Mouse (Mus musculus) hindbrain, embryonic 14.5 days (tissue): ENCODE data around the gene Serpinb7. TPM values are rescaled to one million over a fixed set of nuclear protein-coding genes. Genes with fewer than 3 reads are reported as not detected.

ENCODE experiments used
- ATAC-seq: fragments of 200-750 bp; cut with Nextera tagmentation; 2 replicates; pipeline ENCODE4 v1.8.0; 2017; ENCODE audit warnings: moderate number of reproducible peaks, mild to moderate bottlenecking, moderate TSS enrichment, moderate library complexity; ENCODE audit not compliant: low FRiP score
- DNase-seq: peaks from one replicate; pipeline ENCODE4 v3.0.0-alpha.2; 2015; ENCODE audit warnings: low spot score
- H3K27ac ChIP-seq: fragments of 300-500 bp; sonication (generic); 2 replicates; pipeline ENCODE4 v1.5.1; 2014; ENCODE audit warnings: mild to moderate bottlenecking, moderate library complexity
- H3K27me3 ChIP-seq: fragments of 300-500 bp; sonication (generic); 2 replicates; pipeline ENCODE4 v1.6.1; 2014; ENCODE audit warnings: mild to moderate bottlenecking, low read length, mixed read lengths; ENCODE audit not compliant: control insufficient read depth, insufficient read depth
- H3K36me3 ChIP-seq: fragments of 300-500 bp; sonication (generic); replicated peaks from 2 replicates; pipeline ENCODE4 v1.6.1; 2014; ENCODE audit not compliant: control insufficient read depth, insufficient read depth
- H3K4me1 ChIP-seq: fragments of 300-500 bp; sonication (generic); replicated peaks from 2 replicates; pipeline ENCODE4 v1.6.1; 2014; ENCODE audit warnings: antibody characterized with exemption, low read length, mixed read lengths; ENCODE audit not compliant: control insufficient read depth, insufficient read depth
- H3K4me2 ChIP-seq: fragments of 300-500 bp; sonication (generic); replicated peaks from 2 replicates; pipeline ENCODE4 v1.6.1; 2014; ENCODE audit warnings: mild to moderate bottlenecking, moderate library complexity
- H3K4me3 ChIP-seq: fragments of 300-500 bp; sonication (generic); replicated peaks from 2 replicates; pipeline ENCODE4 v1.5.1; 2014; ENCODE audit warnings: mild to moderate bottlenecking, low read length
- H3K9ac ChIP-seq: fragments of 300-500 bp; sonication (generic); 2 replicates; pipeline ENCODE4 v1.6.1; 2014
- H3K9me3 ChIP-seq: fragments of 300-500 bp; sonication (generic); 2 replicates; pipeline ENCODE4 v1.6.1; 2016; ENCODE audit warnings: low read length; ENCODE audit not compliant: control insufficient read depth
- WGBS: fragments of 180-500 bp; shearing (Covaris S2); extraction: QIAGEN DNeasy Blood & Tissue Kit; methylation state at CpG from one replicate; pipeline ENCODE4 v1.1.7; 2014; 5-methylcytosine and 5-hydroxymethylcytosine counted together
- polyA plus RNA-seq: library from polyadenylated mRNA; unstranded; fragments of >200 nt; fragmentation: Nextera tagmentation; extraction: Ambion mirVana; gene quantifications from 2 replicates; pipeline ENCODE4 v1.2.1, GENCODE M21; 2014

Serpinb7 gene
- polyA plus RNA-seq, 1 experiment from 2014 or later = not detected

- WGBS = 74% methylated on average over 5 of the region's 5 CpGs
- ATAC-seq = no peak
- H3K36me3 ChIP-seq = no peaks in the 10 kb centered on the region
Observed at GRCm38 (mm10) chr1:107445352-107445751, 45.9 kb downstream of the Serpinb7 start.

GRCm38 (mm10) chr1:107447228-107447931 is 47.9 kb downstream of the Serpinb7 start:
- no peak for ATAC-seq
- no peak overlapping the region for H3K27ac ChIP-seq
- no peaks in the 10 kb centered on the region for H3K4me1 ChIP-seq
- H3K27me3 ChIP-seq = no peaks in the 10 kb centered on the region
- no peaks in the 10 kb centered on the region for H3K9me3 ChIP-seq
- H3K36me3 ChIP-seq = no peaks in the 10 kb centered on the region
- WGBS = 86% methylated on average over 3 of the region's 3 CpGs
- H3K9ac ChIP-seq = no peak overlapping the region
- no peak for DNase-seq
- no peak overlapping the region for H3K4me2 ChIP-seq
- H3K4me3 ChIP-seq = no peak overlapping the region

More at GRCm38 (mm10) chr1:107445352-107445751, 45.9 kb downstream of the Serpinb7 start:
- Histone ChIP-seq H3K4me3 (no peak overlapping the region), H3K4me1 (no peaks in the 10 kb centered on the region), H3K9ac (no peak overlapping the region), H3K27ac (no peak overlapping the region), H3K27me3 (no peaks in the 10 kb centered on the region), H3K4me2 (no peak overlapping the region), H3K9me3 (no peaks in the 10 kb centered on the region)
- DNase-seq = no peak

- H3K4me1 ChIP-seq = no peaks in the 10 kb centered on the region
- no peaks in the 10 kb centered on the region for H3K36me3 ChIP-seq
- H3K4me3 ChIP-seq = no peak overlapping the region
- H3K27ac ChIP-seq = no peak overlapping the region
- H3K9ac ChIP-seq = no peak overlapping the region
- H3K9me3 ChIP-seq = no peaks in the 10 kb centered on the region
- no peak overlapping the region for H3K4me2 ChIP-seq
- no peak for ATAC-seq
- DNase-seq = no peak
- no peaks in the 10 kb centered on the region for H3K27me3 ChIP-seq
Observed at GRCm38 (mm10) chr1:107479909-107480308, 80.5 kb downstream of the Serpinb7 start.

GRCm38 (mm10) chr1:107481452-107481851 is 82.0 kb downstream of the Serpinb7 start:
- Histone ChIP-seq H3K9ac (no peak overlapping the region), H3K4me3 (no peak overlapping the region), H3K27me3 (no peaks in the 10 kb centered on the region), H3K9me3 (no peaks in the 10 kb centered on the region), H3K4me1 (no peaks in the 10 kb centered on the region), H3K27ac (no peak overlapping the region), H3K36me3 (no peaks in the 10 kb centered on the region), H3K4me2 (peak overlapping the region; percentile 39)
- DNase-seq (peak; percentile 92), ATAC-seq (peak; percentile 88)
- WGBS = 30% methylated on average over 11 of the region's 11 CpGs

GRCm38 (mm10) chr1:107489577-107489976 is 90.1 kb downstream of the Serpinb7 start:
- Histone ChIP-seq H3K27me3 (no peaks in the 10 kb centered on the region), H3K27ac (no peak overlapping the region), H3K9me3 (no peaks in the 10 kb centered on the region), H3K4me1 (no peaks in the 10 kb centered on the region), H3K4me3 (no peak overlapping the region), H3K9ac (no peak overlapping the region), H3K36me3 (no peaks in the 10 kb centered on the region), H3K4me2 (no peak overlapping the region)
- DNase-seq (no peak), ATAC-seq (no peak)
- WGBS = 79% methylated on average over 8 of the region's 8 CpGs

- DNase-seq (no peak), ATAC-seq (no peak)
- Histone ChIP-seq H3K36me3 (no peaks in the 10 kb centered on the region), H3K4me3 (no peak overlapping the region), H3K27me3 (no peaks in the 10 kb centered on the region), H3K27ac (no peak overlapping the region), H3K9ac (no peak overlapping the region), H3K9me3 (no peaks in the 10 kb centered on the region), H3K4me1 (no peaks in the 10 kb centered on the region), H3K4me2 (no peak overlapping the region)
- 90% methylated on average over 2 of the region's 2 CpGs for WGBS
Observed at GRCm38 (mm10) chr1:107496789-107497188, 97.3 kb downstream of the Serpinb7 start.

- H3K4me1 ChIP-seq = no peaks in the 10 kb centered on the region
- no peak for DNase-seq
- no peak overlapping the region for H3K27ac ChIP-seq
- H3K9ac ChIP-seq = no peak overlapping the region
- no peaks in the 10 kb centered on the region for H3K9me3 ChIP-seq
- no peak overlapping the region for H3K4me3 ChIP-seq
- H3K4me2 ChIP-seq = no peak overlapping the region
- no peaks in the 10 kb centered on the region for H3K27me3 ChIP-seq
- H3K36me3 ChIP-seq = no peaks in the 10 kb centered on the region
- ATAC-seq = no peak
Observed at GRCm38 (mm10) chr1:107502025-107502424, 102.6 kb downstream of the Serpinb7 start.

Other genes starting within 250 kb of the Serpinb7 start
- not detected in 2 replicates for gene Serpinb3b, start 121.3 kb upstream of the Serpinb7 start, polyA plus RNA-seq
- not detected in 2 replicates for gene Serpinb3c, start 121.3 kb upstream of the Serpinb7 start, polyA plus RNA-seq
- gene Serpinb11, start 38.5 kb upstream of the Serpinb7 start, polyA plus RNA-seq = not detected in 2 replicates
- 0.23 TPM in 1 of 2 replicates, not detected in the other for gene Serpinb2, start 111.8 kb downstream of the Serpinb7 start, polyA plus RNA-seq
- gene Serpinb8, start 190.4 kb downstream of the Serpinb7 start, polyA plus RNA-seq = 0.41 and 0.67 TPM in 2 replicates